Mouse (Mus musculus) layer of hippocampus, adult 9-11 months (tissue): Measurements from ENCODE around the gene Rpl12.

Experiments
- DNase-seq: peaks from one replicate; pipeline ENCODE4 v3.0.0; 2022

Rpl12 gene

GRCm38 (mm10) chr2:32961192-32961995, at the start of gene Rpl12, which contains the start of gene Lrsam1:
Gene Rpl12 (plus strand): TSS chr2:32961559.
Gene Lrsam1 (minus strand): TSS chr2:32961614.
- peak; percentile 95 for DNase-seq

- DNase-seq, result no peak
These were observed 49.6 kb upstream of the Rpl12 start for GRCm38 (mm10) chr2:32911639-32912182.

- DNase-seq, result peak; percentile 78
These were observed 49.1 kb upstream of the Rpl12 start for GRCm38 (mm10) chr2:32912210-32912804.

- no peak for DNase-seq
These were observed 47.0 kb upstream of the Rpl12 start for GRCm38 (mm10) chr2:32914362-32914761.

GRCm38 (mm10) chr2:32914896-32915295, 46.5 kb upstream of the Rpl12 start:
- DNase-seq, result peak; percentile 37

- peak; percentile 80 for DNase-seq
These were observed 43.8 kb upstream of the Rpl12 start for GRCm38 (mm10) chr2:32917526-32917925.

GRCm38 (mm10) chr2:32918391-32918790, 43.0 kb upstream of the Rpl12 start:
- no peak for DNase-seq

GRCm38 (mm10) chr2:32921235-32921634, 40.1 kb upstream of the Rpl12 start:
- no peak for DNase-seq

- no peak for DNase-seq
These were observed 39.5 kb upstream of the Rpl12 start for GRCm38 (mm10) chr2:32921801-32922380.

GRCm38 (mm10) chr2:32922564-32922963, 38.8 kb upstream of the Rpl12 start:
- DNase-seq, result no peak

GRCm38 (mm10) chr2:32923551-32924250, 37.7 kb upstream of the Rpl12 start:
- DNase-seq, result no peak

- no peak for DNase-seq
These were observed 37.0 kb upstream of the Rpl12 start for GRCm38 (mm10) chr2:32924306-32924844.

- DNase-seq, result no peak
These were observed 34.9 kb upstream of the Rpl12 start for GRCm38 (mm10) chr2:32926330-32927075.

GRCm38 (mm10) chr2:32927624-32928234, 33.6 kb upstream of the Rpl12 start:
- no peak for DNase-seq

- DNase-seq, result peak; percentile 60
These were observed 33.0 kb upstream of the Rpl12 start for GRCm38 (mm10) chr2:32928235-32928946.

- DNase-seq, result no peak
These were observed 32.2 kb upstream of the Rpl12 start for GRCm38 (mm10) chr2:32928947-32929829.

- DNase-seq, result no peak
These were observed 29.6 kb upstream of the Rpl12 start for GRCm38 (mm10) chr2:32931730-32932129.

- no peak for DNase-seq
These were observed 22.6 kb upstream of the Rpl12 start for GRCm38 (mm10) chr2:32938741-32939140.

- no peak for DNase-seq
These were observed 21.9 kb upstream of the Rpl12 start for GRCm38 (mm10) chr2:32939418-32939817.

- no peak for DNase-seq
These were observed 20.9 kb upstream of the Rpl12 start for GRCm38 (mm10) chr2:32940483-32940882.
